Mouse (Mus musculus) MEL-GATA-1-ER (cell line): ENCODE data around the gene Serpine2.
A peak's percentile ranks its signal among the peaks of the same experiment; 100 is the strongest.

Experiments
- DNase-seq: peaks from one replicate; pipeline ENCODE4 v3.0.0-alpha.2; 2012; ENCODE audit warnings: low read depth; ENCODE audit errors: extremely low read depth

Serpine2 gene

GRCm38 (mm10) chr1:79815446-79815845 is 45.5 kb downstream of the Serpine2 start:
- DNase-seq: no peak

- no peak for DNase-seq
Measured at GRCm38 (mm10) chr1:79809447-79809846, 51.5 kb downstream of the Serpine2 start.

DNA sequence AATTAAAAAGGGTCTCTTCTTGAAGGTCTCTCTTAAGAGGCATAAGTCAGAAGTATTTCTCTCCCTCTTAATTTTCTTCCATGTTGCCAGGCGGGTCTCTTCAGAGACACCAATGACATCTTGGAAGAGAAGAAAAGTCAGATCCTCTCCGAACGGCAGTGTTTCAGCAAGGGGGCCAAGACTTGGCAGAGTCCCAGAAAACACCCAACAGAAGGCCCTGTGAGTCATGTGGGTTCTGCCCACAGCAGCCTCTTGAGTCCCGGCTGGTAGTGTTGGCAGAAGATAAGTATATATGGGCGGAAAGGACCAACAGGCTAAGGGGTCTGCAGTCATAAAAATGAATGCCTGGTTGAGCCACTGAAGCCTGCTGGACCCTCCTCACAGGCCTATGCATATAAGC is 54.1 kb downstream of the Serpine2 start:
- DNase-seq: no peak

GRCm38 (mm10) chr1:79803614-79804013 is 57.4 kb downstream of the Serpine2 start:
- DNase-seq: no peak

GRCm38 (mm10) chr1:79802858-79803427 is 58.0 kb downstream of the Serpine2 start:
- no peak for DNase-seq

GRCm38 (mm10) chr1:79797084-79797483 is 63.9 kb downstream of the Serpine2 start:
- DNase-seq: no peak

DNA sequence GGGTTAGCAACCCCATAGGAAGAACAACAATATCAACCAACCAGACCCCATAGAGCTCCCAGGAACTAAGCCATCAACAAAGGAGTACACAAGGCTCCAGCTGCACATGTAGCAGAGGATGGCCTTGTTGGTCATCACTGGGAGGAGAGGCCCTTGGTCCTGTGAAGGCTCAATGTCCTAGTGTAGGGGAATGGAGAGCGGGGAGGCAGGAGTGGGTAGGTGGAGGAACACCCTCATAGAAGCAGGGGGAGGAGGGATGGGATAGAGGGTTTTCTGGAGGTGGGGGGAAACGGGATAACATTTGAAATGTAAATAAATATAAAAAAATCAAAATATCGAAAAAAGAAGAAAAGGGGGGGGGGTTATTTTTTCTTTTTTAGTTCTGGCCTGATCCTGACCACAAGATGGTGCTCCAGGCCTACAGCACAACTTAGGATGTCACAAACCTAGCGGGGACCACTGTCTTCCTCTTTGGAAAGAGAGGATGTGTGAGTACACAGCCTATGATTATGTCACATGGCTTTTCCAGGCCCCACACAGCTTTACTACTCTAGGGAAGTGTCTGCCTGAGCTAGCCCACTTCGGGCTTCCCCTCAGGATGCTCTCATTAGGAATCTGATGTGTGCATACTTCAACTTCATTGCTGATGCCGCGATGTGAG is 74.6 kb downstream of the Serpine2 start:
- DNase-seq: no peak

GRCm38 (mm10) chr1:79782433-79782832 is 78.5 kb downstream of the Serpine2 start:
- no peak for DNase-seq

DNA sequence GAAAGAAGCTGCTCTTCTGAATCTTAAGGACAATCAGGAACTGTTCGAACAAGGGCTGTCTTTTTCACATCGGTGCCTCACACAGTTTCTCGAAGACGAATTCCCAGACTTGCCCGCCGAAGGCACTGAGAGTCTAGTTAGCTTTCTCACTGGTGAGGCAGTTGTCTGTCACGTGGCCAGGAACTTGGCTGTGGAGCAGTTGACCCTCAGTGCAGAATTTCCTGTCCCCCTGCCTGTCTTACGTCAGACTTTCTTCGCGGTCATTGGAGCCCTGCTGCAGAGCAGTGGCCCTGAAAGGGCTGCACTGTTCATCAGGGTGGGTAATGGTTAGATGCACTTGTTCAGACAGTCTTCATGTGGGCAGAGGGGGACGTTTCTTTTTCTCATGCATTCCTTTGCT is 83.0 kb downstream of the Serpine2 start:
- no peak for DNase-seq

DNA sequence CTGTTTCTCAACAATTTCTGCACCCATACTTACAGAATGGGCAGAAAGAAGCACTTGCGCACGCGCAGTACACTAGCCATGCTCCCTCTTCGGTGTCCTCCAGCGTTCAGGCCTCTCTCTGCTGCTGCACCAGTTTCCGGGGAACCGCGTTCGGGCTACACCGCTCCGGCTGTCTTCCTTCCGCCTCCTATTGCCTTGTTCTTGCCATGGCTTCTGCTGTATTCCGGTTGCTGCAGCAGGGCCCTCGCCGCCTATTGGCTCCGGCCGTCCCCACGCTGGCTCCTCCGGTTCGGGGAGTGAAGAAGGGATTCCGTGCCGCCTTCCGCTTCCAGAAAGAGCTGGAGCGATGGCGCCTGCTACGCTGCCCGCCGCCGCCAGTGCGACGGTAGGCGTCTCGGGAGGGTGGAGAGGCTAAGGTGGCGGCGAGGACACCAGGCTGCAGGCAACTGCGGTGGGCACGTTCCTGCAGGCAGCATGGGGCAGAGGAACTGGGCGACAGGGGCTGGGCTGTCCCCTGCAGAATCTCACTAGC is 85.0 kb downstream of the Serpine2 start, which contains the start of the genes Mrpl44 and Wdfy1:
Gene Mrpl44 (plus strand): TSS at position 92 of the 532 bp plus-strand sequence.
Gene Wdfy1 (minus strand): TSS at position 217 of the 532 bp plus-strand sequence.
- DNase-seq: peak; percentile 90

- no peak for DNase-seq
Measured at GRCm38 (mm10) chr1:79774164-79774780, 86.7 kb downstream of the Serpine2 start.

DNA sequence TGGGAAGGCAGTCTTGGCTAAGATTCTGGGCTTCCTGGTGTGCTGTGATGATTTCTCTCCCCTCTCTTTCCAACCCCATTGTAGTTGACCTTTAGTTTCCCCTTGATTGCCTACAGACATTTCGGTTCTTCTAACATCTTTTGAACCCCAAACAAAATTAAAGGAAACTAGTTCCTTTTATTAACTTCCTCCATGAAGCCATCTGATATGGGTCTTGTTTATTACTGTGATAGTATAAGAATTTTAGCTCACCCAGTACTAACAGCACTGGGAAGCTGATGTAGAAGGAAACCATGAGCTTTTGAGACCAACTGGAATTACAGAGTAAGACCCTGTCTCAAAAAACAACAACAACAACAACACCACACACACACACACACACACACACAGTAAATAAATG is 92.7 kb downstream of the Serpine2 start:
- no peak for DNase-seq

- no peak for DNase-seq
Measured at GRCm38 (mm10) chr1:79764483-79764882, 96.5 kb downstream of the Serpine2 start.

GRCm38 (mm10) chr1:79764031-79764430 is 96.9 kb downstream of the Serpine2 start:
- DNase-seq: no peak

- DNase-seq: peak; percentile 44
Measured at GRCm38 (mm10) chr1:79762282-79763250, 98.4 kb downstream of the Serpine2 start.

DNA sequence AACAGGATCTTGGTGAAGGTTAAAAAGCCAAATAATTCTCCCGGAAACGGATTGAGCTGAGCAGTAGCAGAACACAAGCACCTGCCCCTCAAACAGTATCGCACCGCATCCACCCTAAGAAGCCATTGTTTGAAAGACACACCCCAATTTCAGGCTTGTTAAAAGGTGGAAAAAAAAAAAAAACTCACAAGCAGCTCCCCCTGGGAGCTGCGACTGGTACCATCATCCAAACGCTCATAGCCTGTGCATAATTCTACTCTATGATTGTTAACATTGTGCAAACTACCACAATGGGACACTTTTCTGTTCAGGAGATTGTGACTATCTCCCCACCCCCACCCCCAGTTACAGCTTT is 99.1 kb downstream of the Serpine2 start:
- no peak for DNase-seq

DNA sequence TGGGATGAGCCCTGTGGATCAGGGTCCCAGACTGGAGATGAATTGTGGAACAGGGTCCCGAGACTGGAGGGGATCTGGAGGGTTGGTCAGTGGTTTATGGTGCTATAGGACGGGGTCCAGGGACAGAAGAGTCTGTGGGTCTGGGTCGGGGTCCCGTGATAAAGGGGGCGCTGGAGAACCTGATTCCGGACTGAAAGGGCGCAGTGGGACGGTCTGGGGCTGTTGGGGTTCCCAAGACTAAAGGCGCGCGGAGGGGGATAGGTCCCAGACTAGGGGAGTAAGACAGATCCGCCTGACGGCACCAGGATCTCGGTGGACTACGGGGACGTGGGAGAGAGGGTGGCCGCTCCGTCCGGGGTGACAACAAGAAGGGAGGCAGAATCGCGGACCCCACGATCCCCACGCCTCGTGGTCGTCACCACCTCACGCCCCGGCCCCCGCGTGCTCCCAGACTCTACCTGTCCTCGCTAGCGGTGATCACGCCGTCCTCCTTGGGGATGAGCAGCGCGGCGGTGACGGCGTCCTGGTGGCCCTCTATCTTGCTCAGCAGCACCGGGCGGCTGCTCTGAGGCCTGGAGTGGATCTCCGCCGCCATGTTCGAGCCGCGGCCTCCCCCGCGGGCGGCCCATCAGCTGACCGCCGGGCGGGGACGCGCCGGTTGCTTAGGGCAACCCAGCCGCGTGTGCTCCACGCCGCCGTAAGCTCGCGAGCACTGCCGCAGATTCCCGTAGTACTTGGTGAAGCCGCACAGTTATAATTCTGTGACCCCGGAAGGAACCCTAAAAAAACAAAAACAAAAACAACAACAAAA is 99.7 kb downstream of the Serpine2 start:
- peak; percentile 71 for DNase-seq

GRCm38 (mm10) chr1:79760656-79761055 is 100.3 kb downstream of the Serpine2 start:
- DNase-seq: no peak

DNA sequence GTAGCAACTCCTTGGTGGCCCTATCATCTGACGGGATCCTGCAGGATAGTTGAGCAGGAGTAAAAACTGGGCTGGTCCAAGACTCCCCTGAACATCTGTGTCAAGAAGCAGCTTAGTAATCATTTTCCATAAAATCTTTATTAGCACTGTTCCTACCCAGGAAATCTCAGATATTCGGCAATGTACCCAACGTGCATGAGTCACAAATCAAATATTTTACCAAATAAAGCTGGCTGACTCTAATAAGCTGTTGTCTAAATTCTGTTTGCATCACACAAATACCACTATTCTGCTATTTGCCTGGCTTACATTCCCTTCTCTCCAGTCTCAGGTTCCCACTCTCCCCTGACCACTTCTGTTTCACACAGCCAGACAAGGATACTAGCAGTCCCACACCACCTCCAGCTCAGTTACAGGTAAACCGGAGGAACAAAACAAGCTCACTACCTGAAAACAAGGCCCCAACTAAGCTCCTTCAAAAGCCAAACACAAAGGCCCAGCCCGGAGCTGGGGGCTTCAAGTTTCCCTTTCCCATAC is 101.5 kb downstream of the Serpine2 start:
- no peak for DNase-seq

DNA sequence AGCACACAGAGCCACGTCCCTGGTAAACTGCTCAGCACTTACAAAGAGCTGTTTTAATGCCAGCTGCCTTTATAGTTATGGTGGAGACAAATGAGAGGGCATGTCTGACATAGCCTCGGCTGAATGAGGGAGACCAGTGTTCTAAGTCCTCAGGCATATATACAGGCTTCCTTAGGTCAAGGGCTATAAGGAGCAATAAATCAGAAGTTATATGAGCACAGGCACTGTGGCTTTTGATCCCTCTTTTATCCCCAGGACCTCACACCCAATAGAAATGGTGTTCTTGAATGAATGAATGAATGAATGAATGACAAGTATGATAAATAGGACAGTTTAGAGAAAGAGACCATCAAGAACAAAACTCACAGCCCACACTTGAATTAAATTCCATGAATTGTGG is 102.0 kb downstream of the Serpine2 start:
- no peak for DNase-seq
